Mouse (Mus musculus) thymus, postnatal 0 days (tissue): ENCODE results near the gene Acp4. TPM values are rescaled to one million over a fixed set of nuclear protein-coding genes. Genes with fewer than 3 reads are reported as not detected.
"Not testable (repeated sequence)": the region's sequence is repeated elsewhere in the genome, so short reads cannot be mapped to it uniquely, and the experiment has no call there.

ENCODE experiments used
- DNase-seq: peaks from one replicate; pipeline ENCODE4 v3.0.0-alpha.2; 2015; ENCODE audit warnings: low spot score
- polyA plus RNA-seq: library from polyadenylated mRNA; unstranded; fragments of >200 nt; fragmentation: Nextera tagmentation; extraction: Ambion mirVana; gene quantifications from 2 replicates; pipeline ENCODE4 v1.2.1, GENCODE M21; 2015

The Acp4 gene
- polyA plus RNA-seq, 1 experiment from 2014 or later, result 0.14 TPM

DNA sequence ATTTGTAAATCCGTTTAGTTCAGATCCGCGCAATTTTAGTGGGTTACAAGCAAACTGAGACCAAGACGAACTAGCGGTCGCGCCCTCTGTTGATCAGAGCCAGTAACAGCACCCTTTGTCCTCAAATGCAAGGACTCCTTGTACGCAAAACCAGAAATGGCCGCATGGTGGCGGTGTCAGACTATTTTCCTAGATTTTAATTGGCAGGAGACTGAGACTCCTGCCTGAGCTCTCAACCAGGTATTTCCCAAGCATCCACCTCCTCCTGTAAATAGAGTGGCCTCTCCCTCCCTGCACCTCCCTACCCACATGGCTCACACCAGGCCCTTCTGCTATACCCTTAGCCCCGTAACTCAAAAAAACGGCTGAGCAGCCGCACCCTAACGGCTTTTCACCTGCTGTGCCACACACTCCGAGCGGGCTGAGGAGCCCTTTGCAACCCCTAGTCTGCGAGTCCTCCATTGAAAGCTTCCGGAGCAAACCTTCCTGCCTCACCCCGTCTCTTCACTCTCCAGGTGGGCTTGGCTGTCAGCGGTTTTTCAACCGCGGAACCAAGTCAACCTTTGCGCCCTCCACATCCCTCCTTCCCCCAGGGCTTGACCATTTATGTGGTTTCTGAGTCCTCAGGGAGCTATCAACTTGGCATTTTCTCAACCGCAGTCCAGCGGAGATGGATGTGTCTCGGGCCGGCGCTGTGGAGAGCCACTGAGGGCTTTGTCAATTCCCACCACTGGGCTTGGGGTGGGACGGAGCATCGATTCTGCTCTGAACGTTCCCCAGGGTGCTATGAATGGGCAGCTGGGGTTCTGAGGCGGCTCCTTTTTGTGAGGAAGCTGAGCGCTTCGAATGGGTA, 5.8 kb upstream of the Acp4 start:
- peak; percentile 94 for DNase-seq

DNA sequence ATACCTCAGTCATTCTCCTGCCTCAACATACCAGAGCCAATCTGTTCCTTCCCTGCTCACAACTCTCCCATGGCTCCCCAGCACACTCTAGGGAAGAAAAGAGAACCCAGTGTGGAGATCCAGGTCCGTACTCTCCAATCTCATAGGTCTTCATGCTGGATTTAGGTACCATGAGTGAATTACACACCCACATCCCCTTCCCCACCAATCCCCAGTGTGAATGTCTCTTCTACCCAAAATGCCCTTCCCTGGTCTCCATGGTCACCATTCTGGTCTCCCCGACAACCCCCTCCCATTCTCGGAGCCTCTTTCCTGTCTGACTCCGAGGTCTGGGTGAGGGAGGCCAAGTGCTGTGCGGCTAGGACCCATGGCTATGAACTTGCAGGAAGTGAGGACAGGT, 4.0 kb upstream of the Acp4 start, which contains the start of gene Gm15517:
Gene Gm15517 (plus strand): TSS at position 301 of the 400 bp plus-strand sequence.
- no peak for DNase-seq

DNA sequence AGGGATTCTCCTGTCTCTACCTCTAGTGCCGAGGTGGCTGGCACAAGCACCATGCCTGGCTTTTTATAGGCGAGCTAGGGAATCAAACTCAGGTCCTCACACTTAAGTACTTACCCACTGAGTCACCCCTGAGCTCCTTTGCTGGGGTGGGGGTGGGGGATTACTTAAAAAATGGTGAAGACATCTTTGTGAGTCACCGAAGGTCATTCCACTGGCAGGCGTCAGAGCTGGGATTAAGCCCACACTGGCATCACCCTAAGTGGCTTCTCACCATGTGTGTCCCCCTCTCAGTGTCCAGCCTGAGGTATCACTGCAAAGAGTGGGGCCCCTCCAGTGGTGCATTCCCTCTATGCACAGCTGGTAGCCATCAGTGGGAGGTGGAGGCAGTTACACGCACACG, 3.2 kb upstream of the Acp4 start:
- DNase-seq, result no peak

DNA sequence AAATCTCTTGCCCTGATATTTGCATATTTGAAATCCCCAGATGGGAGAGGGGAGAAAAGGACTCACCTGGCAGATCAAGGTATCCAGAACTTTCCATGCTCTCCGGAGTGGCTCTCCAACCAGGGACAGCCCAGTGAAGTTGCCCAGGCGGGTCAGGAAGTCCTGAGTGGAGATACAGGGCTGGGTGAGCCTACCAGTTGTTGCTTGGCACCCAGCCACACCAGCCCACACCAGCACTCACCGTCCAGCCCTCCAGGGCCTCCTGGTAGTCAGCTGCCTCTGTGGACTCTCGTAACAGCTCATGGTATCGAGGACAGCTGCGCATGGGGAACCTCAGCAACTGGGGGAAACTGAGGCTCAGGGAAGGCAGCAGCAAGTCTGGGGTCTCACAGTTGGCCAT, 2.2 kb downstream of the Acp4 start:
- DNase-seq, result no peak

GRCm38 (mm10) chr7:44253023-44253616, 4.1 kb downstream of the Acp4 start:
- no peak for DNase-seq

DNA sequence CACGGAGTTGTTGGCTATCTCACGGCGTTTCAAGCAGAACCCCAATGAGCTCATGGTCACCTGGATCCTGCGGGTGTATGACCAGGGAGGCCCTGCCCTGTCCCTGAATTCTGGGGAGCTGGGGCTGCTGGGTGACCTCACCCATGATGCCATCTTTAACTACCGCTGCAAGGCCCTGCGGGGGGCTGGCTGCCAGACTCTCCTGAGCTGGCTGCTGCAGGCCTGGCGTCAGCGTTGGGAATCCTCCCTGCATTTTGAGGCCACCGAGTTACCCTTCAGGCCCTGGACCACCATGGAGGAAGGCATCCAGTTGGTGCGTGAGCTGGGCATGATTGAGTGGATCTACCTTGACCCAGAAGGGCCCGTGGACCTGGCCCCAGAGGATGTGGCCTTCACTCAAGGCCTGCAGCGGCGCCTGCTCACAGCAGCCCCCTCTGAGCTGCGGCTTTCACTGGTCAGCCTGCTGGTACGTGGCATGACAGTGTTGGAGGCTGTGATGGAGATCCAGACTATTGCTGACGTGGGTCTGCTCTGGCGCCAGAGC, 6.4 kb downstream of the Acp4 start:
- not testable (repeated sequence) for DNase-seq

DNA sequence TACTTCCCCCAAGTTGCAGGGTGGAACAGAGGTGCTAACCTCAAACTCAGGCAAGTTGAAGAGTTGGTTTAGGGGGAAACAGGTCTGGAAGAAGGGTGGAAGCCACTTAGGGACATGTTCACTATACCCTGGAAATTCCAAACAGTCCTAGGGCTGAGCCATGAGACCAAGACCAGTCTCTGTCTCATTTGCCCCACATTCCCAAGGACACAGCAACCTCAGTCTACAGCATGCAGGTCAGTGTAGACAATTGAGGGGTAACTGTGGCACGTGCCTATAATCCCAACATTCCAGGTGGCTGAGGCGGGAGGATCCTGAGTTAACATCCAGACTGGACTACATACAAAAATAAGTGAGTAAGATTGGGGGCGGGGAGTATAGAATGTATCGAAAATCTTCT, 7.9 kb downstream of the Acp4 start:
- DNase-seq, result no peak

GRCm38 (mm10) chr7:44247971-44248370, 9.2 kb downstream of the Acp4 start:
- no peak for DNase-seq

DNA sequence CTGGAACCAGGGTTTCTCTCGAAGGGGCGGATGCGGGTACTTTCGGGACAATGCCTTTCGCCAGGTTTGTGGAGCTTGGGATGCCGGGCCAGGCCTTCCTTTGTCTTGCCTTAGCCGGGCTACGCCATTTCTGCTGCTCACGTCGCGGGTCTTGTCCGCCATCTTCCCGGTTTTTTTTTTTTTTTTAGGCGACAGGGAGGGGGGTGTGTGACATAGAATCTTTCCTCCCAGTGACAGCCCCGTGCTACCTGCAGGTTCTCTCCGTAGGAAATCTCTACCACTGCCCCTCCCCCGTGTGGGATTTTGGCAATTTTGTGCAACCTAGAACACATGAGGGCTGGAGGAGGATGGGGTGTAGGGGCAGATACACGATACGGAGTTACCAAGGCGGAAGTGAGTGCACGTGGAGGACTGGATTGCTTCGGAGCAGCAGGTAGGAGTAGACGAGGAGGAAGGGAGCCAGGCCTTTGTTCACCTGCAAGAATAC, 10.2 kb downstream of the Acp4 start:
- peak; percentile 65 for DNase-seq

- peak; percentile 92 for DNase-seq
These were observed 10.9 kb downstream of the Acp4 start, which contains the start of the genes 1700028J19Rik and 2410002F23Rik for GRCm38 (mm10) chr7:44246055-44246983. Gene 1700028J19Rik (minus strand): TSS chr7:44246695. Gene 2410002F23Rik (plus strand): TSS chr7:44246722.

DNA sequence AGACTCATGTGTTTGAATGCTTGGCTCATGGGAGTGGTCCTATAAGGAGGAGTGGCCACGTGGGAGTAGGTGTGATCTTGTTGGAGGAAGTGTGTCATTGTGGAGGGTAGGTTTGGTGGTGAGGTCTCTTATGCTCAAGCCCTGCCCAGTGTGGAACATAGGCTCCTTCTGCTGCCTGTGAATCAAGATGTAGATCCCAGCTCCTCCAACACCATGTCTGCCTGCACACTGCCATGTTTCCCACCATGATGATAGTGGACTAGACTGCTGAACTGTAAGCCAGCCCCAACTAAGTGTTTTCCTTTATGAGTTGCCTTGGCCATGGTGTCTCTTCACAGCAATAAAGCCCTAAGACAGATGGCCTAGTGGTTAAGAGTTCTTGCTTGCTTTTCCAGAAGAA, 13.1 kb downstream of the Acp4 start:
- DNase-seq, result no peak

DNA sequence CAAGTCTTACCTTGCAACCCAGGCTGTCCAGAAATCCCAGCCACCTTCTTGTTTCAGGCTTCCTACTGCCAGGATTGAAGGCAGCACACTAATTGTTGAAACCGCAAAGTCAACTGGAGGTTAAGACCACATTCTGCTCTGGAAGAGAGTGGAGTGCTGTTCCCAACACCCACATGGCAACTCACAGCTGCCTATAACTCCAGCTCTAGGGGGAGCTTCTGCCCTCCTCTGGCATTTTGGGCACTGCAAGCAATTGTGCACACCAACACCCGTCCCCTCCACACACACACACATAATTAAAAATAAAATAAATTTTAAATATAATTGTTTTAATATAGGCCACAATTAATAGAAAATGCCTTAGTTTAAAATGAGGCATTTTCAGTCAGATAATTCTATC, 16.0 kb downstream of the Acp4 start:
- no peak for DNase-seq

DNA sequence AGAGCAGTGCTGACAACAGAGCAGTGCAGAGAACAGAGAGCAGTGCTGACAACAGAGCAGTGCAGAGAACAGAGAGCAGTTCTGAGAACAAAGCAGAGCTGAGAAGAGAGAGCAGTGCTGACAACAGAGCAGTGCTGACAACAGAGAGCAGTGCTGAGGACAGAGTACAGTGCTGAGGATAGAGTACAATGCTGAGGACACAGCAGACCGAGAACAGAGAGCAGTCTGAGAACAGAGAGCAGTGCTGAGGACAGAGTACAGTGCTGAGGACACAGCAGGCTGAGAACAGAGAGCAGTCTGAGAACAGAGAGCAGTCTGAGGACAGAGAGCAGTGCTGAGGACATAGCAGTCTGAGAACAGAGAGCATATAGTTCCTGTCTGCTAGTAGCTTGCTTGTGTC, 16.5 kb downstream of the Acp4 start:
- no peak for DNase-seq

- DNase-seq, result no peak
These were observed 17.3 kb downstream of the Acp4 start for GRCm38 (mm10) chr7:44239913-44240312.

- DNase-seq, result no peak
These were observed 21.3 kb downstream of the Acp4 start, which contains the start of gene Gm36864 for GRCm38 (mm10) chr7:44235909-44236308. Gene Gm36864 (plus strand): TSS chr7:44236177.

DNA sequence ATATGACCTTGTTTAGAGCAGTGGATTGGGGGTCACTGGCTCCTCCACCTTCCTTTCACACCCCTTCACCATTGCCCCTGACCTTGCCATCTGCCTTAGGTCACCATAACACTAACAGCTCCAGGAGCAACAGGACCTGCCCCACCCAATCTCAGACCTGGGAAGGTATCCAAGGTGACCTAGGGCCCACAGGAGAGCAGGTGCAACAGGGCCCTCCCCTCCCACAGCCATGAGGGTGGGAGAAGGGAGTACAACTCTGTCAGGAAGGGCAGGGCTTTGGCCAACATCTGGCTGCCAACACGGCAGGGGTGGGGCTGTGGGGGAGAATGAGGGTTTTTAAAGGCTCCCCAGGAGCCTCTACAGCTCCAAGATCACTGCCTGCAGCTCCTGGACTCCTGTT, 32.1 kb downstream of the Acp4 start, which contains the start of gene Klk1:
Gene Klk1 (plus strand): TSS at position 285 of the 400 bp plus-strand sequence.
- no peak for DNase-seq

DNA sequence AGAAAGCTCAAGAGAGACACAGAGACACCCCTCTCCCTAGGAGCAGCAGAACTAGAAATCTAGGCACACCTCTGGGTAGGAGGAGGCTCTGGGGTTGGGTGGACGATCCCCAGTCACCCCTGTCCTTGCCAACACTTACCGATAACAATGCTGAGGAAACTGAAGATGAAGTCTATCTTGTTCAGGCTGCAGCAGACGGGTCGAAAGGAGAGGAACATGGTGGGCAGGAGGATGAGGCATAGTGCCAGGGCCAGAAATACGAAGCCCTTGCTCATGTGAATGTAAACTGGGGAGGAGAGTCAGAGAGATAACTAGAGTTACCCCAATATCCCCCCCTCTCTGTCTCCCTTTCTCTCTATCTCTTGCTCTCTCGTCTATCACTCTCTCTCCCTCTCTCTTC, 34.8 kb downstream of the Acp4 start:
- not testable (repeated sequence) for DNase-seq

GRCm38 (mm10) chr7:44221601-44222000, 35.6 kb downstream of the Acp4 start:
- not testable (repeated sequence) for DNase-seq

DNA sequence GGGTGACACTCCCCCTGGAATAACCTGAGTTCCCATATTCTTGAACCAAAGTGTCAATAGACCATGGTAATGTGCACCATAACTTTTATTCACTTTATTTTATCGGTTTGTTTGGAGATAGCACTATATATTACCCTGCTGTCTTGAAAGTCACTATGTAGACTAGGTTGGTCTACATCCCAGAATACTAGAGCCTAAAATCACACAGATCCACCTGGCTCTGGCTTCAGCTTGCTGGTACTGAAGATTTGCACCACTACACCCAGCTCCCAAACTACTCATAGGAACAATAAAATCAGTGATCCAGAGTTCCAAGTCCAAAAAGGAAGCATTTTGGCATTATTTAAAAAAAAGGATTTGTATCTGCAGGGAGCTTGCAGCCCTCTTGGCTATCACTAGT, 41.5 kb downstream of the Acp4 start, which contains the start of gene Klk1b5:
Gene Klk1b5 (plus strand): TSS at position 301 of the 400 bp plus-strand sequence.
- no peak for DNase-seq

- DNase-seq, result no peak
These were observed 48.9 kb downstream of the Acp4 start for GRCm38 (mm10) chr7:44208307-44208706.

- DNase-seq, result not testable (repeated sequence)
These were observed 50.0 kb downstream of the Acp4 start, which contains the start of gene Klk1b4 for GRCm38 (mm10) chr7:44207135-44207534. Gene Klk1b4 (plus strand): TSS chr7:44207435.
